Mouse (Mus musculus): ENCODE measurements around the gene Tfg. TPM values are rescaled to one million over a fixed set of nuclear protein-coding genes. Genes with fewer than 3 reads are reported as not detected.

Tfg gene
- polyA plus RNA-seq (2012; fragmentation: generic; extraction: Trizol), result 44.3 TPM
- long read RNA-seq, experiment 1, transcript Tfg-201 (8 exons, 1,945 nt), result major isoform, 93 of 117 reads
- long read RNA-seq, experiment 1, partial matches to known transcripts, result 3 of 117 reads
- long read RNA-seq, experiment 1, other reads (novel, unspliced or antisense), result 21 of 117 reads
- long read RNA-seq, experiment 2, transcript Tfg-201 (8 exons, 1,945 nt), result major isoform, 290 of 365 reads
- long read RNA-seq, experiment 2, partial matches to known transcripts, result 2 of 365 reads
- long read RNA-seq, experiment 2, other reads (novel, unspliced or antisense), result 73 of 365 reads

DNA sequence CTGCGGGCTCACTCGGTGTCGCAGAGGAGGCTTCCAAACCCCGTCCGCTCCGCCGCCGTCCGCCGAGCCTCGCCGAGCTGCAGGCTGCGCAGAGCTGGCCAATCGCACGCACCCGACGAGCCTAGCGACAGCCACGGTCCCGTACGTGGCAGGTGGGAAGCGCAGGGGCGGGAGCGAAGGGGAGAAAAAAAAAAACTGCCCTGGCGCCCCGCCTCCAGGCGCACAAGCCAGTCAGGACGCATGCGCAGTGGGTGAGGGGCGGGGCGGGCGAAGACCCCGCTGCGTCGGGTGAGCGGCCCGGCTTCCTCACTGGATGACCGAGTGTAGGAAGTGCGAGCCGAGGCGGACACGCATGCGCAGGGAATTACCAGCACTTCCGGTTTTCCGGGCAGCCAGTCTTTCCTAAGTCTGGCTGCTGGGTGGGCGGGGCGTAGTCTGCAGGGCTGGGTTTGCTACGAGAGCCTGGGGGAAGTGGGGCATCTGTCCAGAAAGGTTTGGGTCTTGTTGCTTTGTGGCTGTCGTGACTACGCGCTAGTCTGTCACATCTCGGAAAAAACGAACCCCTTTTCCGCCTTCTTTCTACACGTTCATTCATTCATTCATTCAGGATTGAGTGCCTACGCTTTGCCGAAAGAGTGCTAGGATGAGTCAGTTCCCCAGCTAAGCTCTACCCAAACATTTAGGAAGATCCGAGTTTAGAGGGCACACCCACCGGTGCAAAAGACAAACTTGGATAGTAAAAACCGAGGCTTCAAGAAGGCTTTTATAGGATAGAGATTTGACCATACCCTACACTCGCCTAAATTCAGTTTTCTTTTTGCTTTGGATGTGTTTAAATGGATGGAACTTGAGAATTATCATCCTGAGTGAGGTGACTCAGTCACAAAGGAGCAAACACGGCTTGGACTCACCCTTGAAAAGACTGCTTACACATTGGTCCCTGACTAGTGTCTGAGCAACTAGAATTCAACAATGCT, at the start of gene Tfg:
Gene Tfg, minus strand, starts transcription at position 227 of the 977 bp plus-strand sequence.
- H3K36me3 ChIP-seq (ENCODE audit: control insufficient read depth, insufficient read depth), result peaks cover 9% of the 10 kb centered on the region
- H3K79me2 ChIP-seq (ENCODE audit: control insufficient read depth, insufficient read depth), result peaks cover 44% of the 10 kb centered on the region
- H3K79me3 ChIP-seq (ENCODE audit: low read depth), result peaks cover 37% of the 10 kb centered on the region
- no peaks in the 10 kb centered on the region for H3K27me3 ChIP-seq (ENCODE audit: control insufficient read depth, insufficient read depth, insufficient read length)
- peak within 1 kb of the TSS; percentile 70 for H3ac ChIP-seq (ENCODE audit: control insufficient read depth, insufficient read length, low read depth)
- H3K4me3 ChIP-seq (ENCODE audit: insufficient read depth, poor library complexity, severe bottlenecking), result peak within 1 kb of the TSS; percentile 61
- TF ChIP-seq MYOD1 (IDR thresholded peaks at IDR 0.05; ENCODE audit: control insufficient read depth, insufficient read length, low read depth) (no peak), MAX (IDR thresholded peaks at IDR 0.05) (no peak), CTCF (IDR thresholded peaks at IDR 0.05; ENCODE audit: control insufficient read depth, insufficient read depth, insufficient read length) (no peak), USF1 (IDR thresholded peaks at IDR 0.05; ENCODE audit: low read depth) (no peak), FOSL1 (IDR thresholded peaks at IDR 0.05; ENCODE audit: insufficient read depth, low read length, poor library complexity, severe bottlenecking) (no peak), CEBPB (IDR thresholded peaks at IDR 0.05; ENCODE audit: low read depth) (no peak), MYOG (IDR thresholded peaks at IDR 0.05; ENCODE audit: control insufficient read depth, extremely low read depth, insufficient read length) (no peak)

DNA sequence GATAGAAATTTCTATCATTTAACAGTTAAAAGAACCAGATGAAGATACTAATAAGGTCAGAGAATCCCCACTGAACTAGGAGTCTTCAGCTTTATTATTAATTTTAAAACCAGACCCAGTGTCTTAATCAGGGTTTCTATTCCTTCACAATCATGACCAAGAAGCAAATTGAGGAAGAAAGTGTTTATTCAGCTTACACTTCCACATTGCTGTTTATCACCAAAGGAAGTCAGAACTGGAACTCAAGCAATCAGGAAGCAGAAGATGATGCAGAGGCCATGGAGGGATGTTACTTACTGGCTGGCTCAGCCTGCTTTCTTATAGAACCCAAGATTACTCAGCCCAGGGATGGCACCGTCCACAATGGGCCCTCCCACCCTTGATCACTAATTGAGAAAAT, 11.8 kb upstream of the Tfg start:
- Histone ChIP-seq H3K79me3 (ENCODE audit: low read depth) (no peaks in the 10 kb centered on the region), H3K36me3 (ENCODE audit: control insufficient read depth, insufficient read depth) (no peaks in the 10 kb centered on the region)

DNA sequence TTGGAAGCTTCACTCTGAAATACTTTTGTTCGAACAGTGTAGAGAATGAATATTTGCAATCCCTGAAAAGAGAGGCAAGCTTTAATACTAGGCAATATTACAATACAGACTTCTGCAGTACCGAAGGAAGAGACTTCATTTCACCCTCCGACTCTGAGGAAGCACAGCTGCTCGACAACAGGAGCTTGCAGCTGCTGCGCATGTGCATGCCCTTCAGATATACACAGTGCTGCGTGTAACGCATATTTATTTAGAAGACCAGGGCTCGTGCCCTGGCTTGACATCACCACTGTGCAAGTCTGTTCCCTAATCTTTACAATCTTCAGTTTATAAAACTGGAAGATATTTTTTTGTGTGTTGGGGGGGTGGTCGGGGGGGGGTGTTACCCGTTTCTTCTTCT, 7.7 kb upstream of the Tfg start:
- no peak for TF ChIP-seq MYOG (IDR thresholded peaks at IDR 0.05; ENCODE audit: control insufficient read depth, extremely low read depth, insufficient read length)
- H3K27me3 ChIP-seq (ENCODE audit: control insufficient read depth, insufficient read depth, insufficient read length), result no peaks in the 10 kb centered on the region
- no peaks in the 10 kb centered on the region for H3K36me3 ChIP-seq (ENCODE audit: control insufficient read depth, insufficient read depth)
- no peak overlapping the region for H3K4me3 ChIP-seq (ENCODE audit: insufficient read depth, poor library complexity, severe bottlenecking)
- H3K79me2 ChIP-seq (ENCODE audit: control insufficient read depth, insufficient read depth), result no peaks in the 10 kb centered on the region
- H3ac ChIP-seq (ENCODE audit: control insufficient read depth, insufficient read length, low read depth), result no peak overlapping the region
- no peaks in the 10 kb centered on the region for H3K79me3 ChIP-seq (ENCODE audit: low read depth)

More for the DNA sequence above, 11.8 kb upstream of the Tfg start:
- H3K4me3 ChIP-seq (ENCODE audit: insufficient read depth, poor library complexity, severe bottlenecking), result no peak overlapping the region
- H3ac ChIP-seq (ENCODE audit: control insufficient read depth, insufficient read length, low read depth), result no peak overlapping the region
- no peaks in the 10 kb centered on the region for H3K79me2 ChIP-seq (ENCODE audit: control insufficient read depth, insufficient read depth)
- TF ChIP-seq USF1 (IDR thresholded peaks at IDR 0.05; ENCODE audit: low read depth) (no peak), FOSL1 (IDR thresholded peaks at IDR 0.05; ENCODE audit: insufficient read depth, low read length, poor library complexity, severe bottlenecking) (no peak), MYOD1 (IDR thresholded peaks at IDR 0.05; ENCODE audit: control insufficient read depth, insufficient read length, low read depth) (no peak), CTCF (IDR thresholded peaks at IDR 0.05; ENCODE audit: control insufficient read depth, insufficient read depth, insufficient read length) (no peak), MYOG (IDR thresholded peaks at IDR 0.05; ENCODE audit: control insufficient read depth, extremely low read depth, insufficient read length) (no peak), CEBPB (IDR thresholded peaks at IDR 0.05; ENCODE audit: low read depth) (no peak), MAX (IDR thresholded peaks at IDR 0.05) (no peak)
- H3K27me3 ChIP-seq (ENCODE audit: control insufficient read depth, insufficient read depth, insufficient read length), result no peaks in the 10 kb centered on the region

DNA sequence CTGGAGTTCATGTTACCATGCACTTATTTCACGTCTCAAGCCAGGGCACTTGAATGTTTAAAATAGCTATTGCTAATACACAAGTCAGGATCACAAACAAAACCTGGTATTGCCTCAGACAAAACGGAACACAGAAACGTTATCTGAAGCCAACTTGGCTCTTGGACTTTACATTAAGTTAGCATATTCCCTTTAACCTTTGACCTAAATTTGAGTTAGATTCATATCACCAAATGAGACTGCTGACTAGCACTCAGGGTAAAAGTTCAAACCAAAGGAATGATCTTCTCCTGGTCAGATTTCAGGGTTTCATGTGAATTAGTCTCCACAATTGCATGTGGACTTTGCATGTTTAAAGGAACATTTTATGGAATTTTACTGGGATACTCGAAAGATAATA, 5.1 kb upstream of the Tfg start:
- Histone ChIP-seq H3K27me3 (ENCODE audit: control insufficient read depth, insufficient read depth, insufficient read length) (no peaks in the 10 kb centered on the region), H3K36me3 (ENCODE audit: control insufficient read depth, insufficient read depth) (no peaks in the 10 kb centered on the region), H3ac (ENCODE audit: control insufficient read depth, insufficient read length, low read depth) (no peak overlapping the region), H3K4me3 (ENCODE audit: insufficient read depth, poor library complexity, severe bottlenecking) (no peak overlapping the region), H3K79me3 (ENCODE audit: low read depth) (no peaks in the 10 kb centered on the region), H3K79me2 (ENCODE audit: control insufficient read depth, insufficient read depth) (no peaks in the 10 kb centered on the region)
- TF ChIP-seq CEBPB (IDR thresholded peaks at IDR 0.05; ENCODE audit: low read depth) (no peak), MYOG (IDR thresholded peaks at IDR 0.05; ENCODE audit: control insufficient read depth, extremely low read depth, insufficient read length) (no peak), MAX (IDR thresholded peaks at IDR 0.05) (no peak)

DNA sequence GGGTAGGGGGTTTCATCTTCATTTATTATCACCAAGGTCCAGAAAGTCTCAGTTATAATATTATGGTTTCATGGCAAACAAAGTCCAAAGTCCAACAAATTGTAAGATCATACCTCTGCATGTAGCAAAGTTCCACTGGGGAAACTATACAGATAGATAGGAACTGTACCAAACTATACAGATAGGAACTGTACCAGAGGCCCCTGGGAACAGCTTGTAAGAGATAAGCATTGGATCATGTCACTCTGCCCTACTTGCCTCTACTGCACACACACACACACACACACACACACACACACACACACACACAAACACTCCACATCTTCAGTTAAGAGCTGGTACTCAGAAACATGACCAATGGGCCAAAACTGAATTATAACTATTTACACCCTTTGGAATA, 1.8 kb upstream of the Tfg start:
- H3K79me2 ChIP-seq (ENCODE audit: control insufficient read depth, insufficient read depth), result peaks cover 29% of the 10 kb centered on the region
- TF ChIP-seq MYOD1 (IDR thresholded peaks at IDR 0.05; ENCODE audit: control insufficient read depth, insufficient read length, low read depth) (no peak), MYOG (IDR thresholded peaks at IDR 0.05; ENCODE audit: control insufficient read depth, extremely low read depth, insufficient read length) (no peak), USF1 (IDR thresholded peaks at IDR 0.05; ENCODE audit: low read depth) (no peak)
- peaks cover 25% of the 10 kb centered on the region for H3K79me3 ChIP-seq (ENCODE audit: low read depth)
- no peak overlapping the region for H3K4me3 ChIP-seq (ENCODE audit: insufficient read depth, poor library complexity, severe bottlenecking)
- no peaks in the 10 kb centered on the region for H3K27me3 ChIP-seq (ENCODE audit: control insufficient read depth, insufficient read depth, insufficient read length)
- H3K36me3 ChIP-seq (ENCODE audit: control insufficient read depth, insufficient read depth), result no peaks in the 10 kb centered on the region
- H3ac ChIP-seq (ENCODE audit: control insufficient read depth, insufficient read length, low read depth), result no peak overlapping the region

All from C2C12 (cell line).